Mouse (Mus musculus) neural tube, embryonic 11.5 days (tissue): Measurements from ENCODE around the gene Brd3. TPM values are rescaled to one million over a fixed set of nuclear protein-coding genes. Genes with fewer than 3 reads are reported as not detected.

ENCODE experiments used
- ATAC-seq: fragments of 200-750 bp; cut with Nextera tagmentation; 2 replicates; pipeline ENCODE4 v1.8.0; 2017; ENCODE audit warnings: moderate number of reproducible peaks, mild to moderate bottlenecking, moderate TSS enrichment, moderate library complexity; ENCODE audit not compliant: insufficient read depth, low FRiP score, low TSS enrichment
- DNase-seq: peaks from one replicate; pipeline ENCODE4 v3.0.0-alpha.2; 2015; ENCODE audit warnings: low spot score
- H3K27ac ChIP-seq: fragments of 300-500 bp; sonication (generic); 2 replicates; pipeline ENCODE4 v1.5.1; 2014; ENCODE audit warnings: low read depth, mild to moderate bottlenecking, low read length
- H3K27me3 ChIP-seq: fragments of 300-500 bp; sonication (generic); 2 replicates; pipeline ENCODE4 v1.6.1; 2014; ENCODE audit warnings: mild to moderate bottlenecking, low read length, mixed read lengths; ENCODE audit not compliant: control insufficient read depth, insufficient read depth
- H3K36me3 ChIP-seq: fragments of 300-500 bp; sonication (generic); 2 replicates; pipeline ENCODE4 v1.6.1; 2014; ENCODE audit warnings: mild to moderate bottlenecking, low read length, moderate library complexity, mixed read lengths; ENCODE audit not compliant: control insufficient read depth, insufficient read depth
- H3K4me1 ChIP-seq: fragments of 300-500 bp; sonication (generic); 2 replicates; pipeline ENCODE4 v1.6.1; 2014; ENCODE audit warnings: low read length, mixed read lengths; ENCODE audit not compliant: control insufficient read depth, insufficient read depth
- H3K4me2 ChIP-seq: fragments of 300-500 bp; sonication (generic); 2 replicates; pipeline ENCODE4 v1.6.1; 2014; ENCODE audit warnings: low read depth, mild to moderate bottlenecking, moderate library complexity
- H3K4me3 ChIP-seq: fragments of 300-500 bp; sonication (generic); 2 replicates; pipeline ENCODE4 v1.5.1; 2014; ENCODE audit warnings: low read depth, low read length
- H3K9ac ChIP-seq: fragments of 300-500 bp; sonication (generic); 2 replicates; pipeline ENCODE4 v1.6.1; 2014; ENCODE audit warnings: mild to moderate bottlenecking, low read length
- H3K9me3 ChIP-seq: fragments of 300-500 bp; sonication (generic); 2 replicates; pipeline ENCODE4 v1.6.1; 2016; ENCODE audit warnings: low read length; ENCODE audit not compliant: control insufficient read depth
- WGBS: fragments of 180-500 bp; shearing (Covaris S2); extraction: QIAGEN DNeasy Blood & Tissue Kit; methylation state at CpG from one replicate; pipeline ENCODE4 v1.1.7; 2014; 5-methylcytosine and 5-hydroxymethylcytosine counted together
- polyA plus RNA-seq: library from polyadenylated mRNA; unstranded; fragments of >200 nt; fragmentation: Nextera tagmentation; extraction: Ambion mirVana; gene quantifications from 2 replicates; pipeline ENCODE4 v1.2.1, GENCODE M21; 2014

The Brd3 gene
- polyA plus RNA-seq, 1 experiment from 2014 or later, result 198 TPM

DNA sequence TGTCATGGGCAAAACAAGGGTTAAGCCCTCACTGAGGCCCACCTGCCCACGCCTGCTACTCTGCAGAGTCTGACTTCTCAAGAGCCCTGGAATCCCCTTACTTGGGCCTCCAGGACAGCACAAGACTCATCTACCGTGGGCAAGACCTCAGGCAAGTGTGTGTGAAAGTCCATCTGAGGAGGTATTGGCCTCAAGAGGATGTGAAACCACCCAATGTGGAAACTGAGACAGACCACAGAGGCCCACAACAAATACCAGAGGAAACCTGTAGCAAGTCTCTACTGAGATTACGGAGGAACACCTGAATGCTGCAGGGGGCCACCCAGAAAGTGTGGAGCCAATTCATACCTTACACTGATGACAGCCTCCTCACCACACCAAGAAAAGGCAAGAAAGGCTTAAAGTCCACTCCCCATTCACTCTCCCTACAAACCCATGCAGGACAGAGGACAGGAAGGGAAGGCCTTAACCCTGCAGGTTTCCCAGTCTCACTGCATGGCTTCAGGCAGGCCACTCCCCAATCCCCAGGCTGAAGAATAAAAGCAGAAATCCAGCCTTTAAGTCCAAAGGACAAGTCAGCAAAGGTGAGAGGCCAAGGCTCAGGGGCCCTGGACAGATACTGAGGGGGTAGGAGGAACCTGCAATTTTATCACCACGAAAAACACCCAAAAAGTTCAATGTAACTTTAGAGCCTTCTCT, 38.0 kb downstream of the Brd3 start:
- Histone ChIP-seq H3K9me3 (no peaks in the 10 kb centered on the region), H3K27me3 (no peaks in the 10 kb centered on the region), H3K4me3 (no peak overlapping the region), H3K27ac (no peak overlapping the region), H3K36me3 (peaks cover 7% of the 10 kb centered on the region), H3K4me1 (peaks cover 26% of the 10 kb centered on the region), H3K4me2 (no peak overlapping the region), H3K9ac (no peak overlapping the region)
- no peak for ATAC-seq
- DNase-seq, result no peak
- 84% methylated on average over 4 of the region's 4 CpGs for WGBS

DNA sequence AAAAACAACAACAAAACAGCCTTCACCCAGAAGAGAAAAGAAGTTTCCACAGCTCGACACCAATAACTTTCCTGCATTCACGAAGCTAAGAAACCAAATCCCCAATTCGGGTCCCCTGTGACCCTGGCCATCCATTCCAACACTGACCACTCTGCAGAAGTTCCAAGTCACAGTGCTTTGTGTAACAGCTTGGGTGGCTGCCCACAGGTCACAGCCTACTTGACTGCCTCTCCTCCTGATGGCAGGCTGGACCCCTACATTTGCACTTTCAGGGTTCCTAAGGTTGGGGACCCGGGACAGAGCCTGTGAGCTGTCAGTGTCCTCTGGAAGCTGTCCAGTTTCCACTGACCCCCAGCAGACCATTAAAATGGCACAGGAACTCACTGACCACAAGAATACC, 44.6 kb downstream of the Brd3 start:
- H3K9ac ChIP-seq, result no peak overlapping the region
- no peaks in the 10 kb centered on the region for H3K27me3 ChIP-seq
- no peak overlapping the region for H3K4me2 ChIP-seq
- H3K27ac ChIP-seq, result no peak overlapping the region
- WGBS, result 95% methylated on average over 4 of the region's 4 CpGs
- DNase-seq (no peak), ATAC-seq (no peak)
- peaks cover 50% of the 10 kb centered on the region for H3K36me3 ChIP-seq
- no peak overlapping the region for H3K4me3 ChIP-seq
- H3K9me3 ChIP-seq, result no peaks in the 10 kb centered on the region
- H3K4me1 ChIP-seq, result no peaks in the 10 kb centered on the region

DNA sequence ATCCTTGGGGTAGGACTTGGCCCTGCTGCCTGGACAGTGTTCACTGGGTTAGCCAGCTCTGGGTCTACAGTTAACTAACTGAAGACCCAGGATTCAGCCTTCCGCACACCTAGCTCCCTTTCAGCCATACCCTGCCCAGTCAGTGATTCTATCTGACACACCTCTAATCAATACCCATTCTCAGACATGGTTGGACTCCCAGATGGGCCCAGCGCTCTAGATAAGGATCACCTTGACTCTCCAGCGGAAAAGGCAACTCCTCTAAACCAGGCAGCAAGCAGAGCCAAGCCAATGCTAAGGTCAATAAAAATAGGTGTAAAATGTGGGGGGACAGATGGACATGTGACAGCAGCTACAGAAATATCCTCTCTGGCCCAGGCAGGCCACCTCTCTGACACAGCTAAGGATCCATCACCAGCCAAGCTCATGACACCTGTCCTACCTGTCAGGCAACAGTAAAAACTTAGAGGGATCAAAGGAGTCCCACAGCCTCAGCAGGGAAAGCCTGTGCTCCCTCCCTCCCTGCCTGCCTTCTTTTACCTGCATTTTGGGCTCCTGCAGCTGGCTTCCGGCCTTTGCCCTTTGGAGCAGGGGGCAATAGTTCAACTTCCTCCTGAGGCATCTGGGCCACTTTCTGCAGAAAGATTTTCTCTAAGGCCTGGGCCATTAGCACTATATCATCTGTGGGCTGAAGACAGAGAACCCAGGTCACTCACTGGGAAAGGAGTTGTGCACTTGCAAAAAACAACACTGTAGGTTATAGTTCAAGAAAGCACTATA, 45.4 kb downstream of the Brd3 start:
- Histone ChIP-seq H3K4me1 (no peaks in the 10 kb centered on the region), H3K9ac (no peak overlapping the region), H3K4me3 (no peak overlapping the region), H3K36me3 (peaks cover 58% of the 10 kb centered on the region), H3K27me3 (no peaks in the 10 kb centered on the region), H3K4me2 (no peak overlapping the region), H3K27ac (no peak overlapping the region), H3K9me3 (no peaks in the 10 kb centered on the region)
- ATAC-seq (no peak), DNase-seq (no peak)
- 90% methylated on average over 4 of the region's 4 CpGs for WGBS

DNA sequence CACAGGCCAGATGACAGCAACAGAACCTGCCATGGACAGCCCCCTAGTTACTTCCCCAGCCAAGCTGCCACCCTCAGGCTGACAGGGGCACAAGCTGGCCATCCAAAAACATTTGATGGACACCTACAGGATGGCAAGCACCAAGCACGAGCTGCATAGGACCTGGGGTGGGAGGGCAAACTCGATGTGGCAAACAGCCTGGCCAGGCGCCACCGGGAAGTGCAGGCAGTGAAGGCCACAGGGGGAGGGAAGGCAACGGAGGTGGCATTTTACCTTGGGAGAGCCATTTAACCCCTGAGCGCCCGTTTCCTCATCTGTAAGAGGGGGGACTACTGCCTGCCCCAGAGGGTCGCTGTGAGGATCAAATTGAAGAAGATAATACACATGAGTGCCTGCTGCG, 46.8 kb downstream of the Brd3 start:
- Histone ChIP-seq H3K4me2 (no peak overlapping the region), H3K4me3 (no peak overlapping the region), H3K4me1 (no peaks in the 10 kb centered on the region), H3K27ac (no peak overlapping the region), H3K9ac (no peak overlapping the region), H3K36me3 (peaks cover 62% of the 10 kb centered on the region), H3K9me3 (no peaks in the 10 kb centered on the region), H3K27me3 (no peaks in the 10 kb centered on the region)
- ATAC-seq (no peak), DNase-seq (no peak)
- WGBS, result 74% methylated on average over 9 of the region's 9 CpGs

DNA sequence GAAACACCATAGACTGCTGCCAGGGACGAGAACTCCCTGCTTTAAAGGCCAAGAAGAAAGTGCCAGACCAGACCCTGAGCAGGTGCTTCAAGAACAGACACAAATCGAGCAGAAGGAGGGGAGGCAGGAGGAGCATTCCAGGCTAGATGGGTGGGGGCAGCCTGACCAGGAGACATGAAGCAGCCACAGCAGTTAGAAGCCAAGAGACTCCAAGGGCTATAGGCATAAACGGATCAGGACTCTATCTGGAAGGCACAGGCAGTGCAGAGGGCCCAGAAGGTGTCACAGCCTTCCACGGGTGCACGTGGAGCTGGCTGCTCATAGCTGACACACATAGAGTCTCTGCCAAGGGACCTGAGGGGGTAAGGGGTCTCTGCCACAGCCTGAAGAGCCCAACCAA, 47.3 kb downstream of the Brd3 start:
- Histone ChIP-seq H3K4me3 (no peak overlapping the region), H3K27me3 (no peaks in the 10 kb centered on the region), H3K9me3 (no peaks in the 10 kb centered on the region), H3K9ac (no peak overlapping the region), H3K36me3 (peaks cover 62% of the 10 kb centered on the region), H3K4me1 (no peaks in the 10 kb centered on the region), H3K4me2 (no peak overlapping the region), H3K27ac (no peak overlapping the region)
- DNase-seq, result no peak
- WGBS, result 88% methylated on average over 5 of the region's 5 CpGs
- no peak for ATAC-seq

DNA sequence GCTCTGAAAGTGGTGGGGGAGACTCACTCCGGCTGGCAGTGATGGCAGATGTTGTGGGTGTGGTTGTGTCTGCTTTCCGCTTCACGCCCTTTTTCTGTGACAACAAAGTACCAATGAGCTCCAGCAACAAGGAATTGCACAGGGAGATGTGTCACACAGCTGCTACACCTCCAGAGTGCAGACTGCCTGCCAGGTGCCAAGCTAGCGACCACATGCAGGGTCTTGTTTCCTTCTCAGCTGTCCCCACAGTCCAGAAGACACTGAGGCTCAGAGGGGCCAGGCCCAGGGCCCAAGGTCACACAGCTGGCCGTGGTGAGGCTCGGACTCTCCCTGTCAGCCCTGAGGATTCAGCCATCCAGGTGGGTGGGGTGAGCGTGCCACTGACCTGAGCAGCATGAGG, 47.7 kb downstream of the Brd3 start:
- ATAC-seq (no peak), DNase-seq (no peak)
- Histone ChIP-seq H3K36me3 (peaks cover 65% of the 10 kb centered on the region), H3K4me3 (no peak overlapping the region), H3K4me2 (no peak overlapping the region), H3K27me3 (no peaks in the 10 kb centered on the region), H3K4me1 (no peaks in the 10 kb centered on the region), H3K27ac (no peak overlapping the region), H3K9me3 (no peaks in the 10 kb centered on the region), H3K9ac (no peak overlapping the region)
- 82% methylated on average over 7 of the region's 7 CpGs for WGBS

DNA sequence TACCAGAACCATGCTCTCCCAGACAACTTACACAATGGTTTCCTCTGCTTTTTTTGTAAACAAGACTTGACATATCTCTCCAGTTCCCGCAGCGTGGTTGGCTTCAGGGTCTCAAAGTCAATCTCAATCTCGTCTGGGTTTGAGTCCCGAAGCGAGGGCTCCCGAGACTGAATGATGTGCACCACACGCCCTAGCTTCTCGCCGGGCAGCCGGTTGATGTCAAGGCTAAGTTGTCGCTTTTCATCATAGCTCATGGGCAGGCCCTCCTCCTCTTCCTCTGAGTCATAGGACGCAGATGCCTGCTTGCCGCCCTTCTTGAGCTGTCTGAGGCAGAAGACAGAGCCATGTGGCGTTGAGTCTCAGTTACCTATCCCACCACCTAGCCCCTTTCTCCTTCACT, 57.2 kb downstream of the Brd3 start:
- ATAC-seq (no peak), DNase-seq (no peak)
- H3K36me3 ChIP-seq, result peaks cover 49% of the 10 kb centered on the region
- 90% methylated on average over 14 of the region's 14 CpGs for WGBS
- no peaks in the 10 kb centered on the region for H3K4me1 ChIP-seq
- H3K27ac ChIP-seq, result no peak overlapping the region
- no peak overlapping the region for H3K4me2 ChIP-seq
- no peaks in the 10 kb centered on the region for H3K27me3 ChIP-seq
- no peak overlapping the region for H3K9ac ChIP-seq
- no peak overlapping the region for H3K4me3 ChIP-seq
- no peaks in the 10 kb centered on the region for H3K9me3 ChIP-seq

DNA sequence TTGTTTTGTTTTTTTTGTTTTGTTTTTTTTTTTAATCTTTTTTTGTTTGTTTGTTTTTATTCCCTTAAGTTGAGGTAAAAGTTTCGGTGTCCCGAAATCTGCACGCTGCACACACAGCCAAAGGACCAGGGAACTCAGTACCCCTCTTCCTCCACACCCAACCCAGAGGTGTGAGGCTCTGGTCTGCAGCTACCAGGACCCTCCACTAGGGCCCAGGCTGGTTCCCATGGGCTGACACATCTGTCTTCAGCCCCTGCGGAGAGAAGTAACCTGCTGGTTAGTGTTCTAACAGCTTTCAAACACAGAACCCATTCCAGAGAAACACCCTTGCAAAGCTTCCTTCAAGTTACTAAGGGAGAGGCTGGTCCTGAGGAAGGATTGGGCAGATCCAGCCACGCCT, 59.7 kb downstream of the Brd3 start:
- WGBS, result 93% methylated on average over 5 of the region's 5 CpGs
- no peak overlapping the region for H3K27ac ChIP-seq
- no peak overlapping the region for H3K4me2 ChIP-seq
- ATAC-seq (no peak), DNase-seq (no peak)
- H3K4me1 ChIP-seq, result peaks cover 5% of the 10 kb centered on the region
- H3K36me3 ChIP-seq, result peaks cover 33% of the 10 kb centered on the region
- no peaks in the 10 kb centered on the region for H3K9me3 ChIP-seq
- H3K27me3 ChIP-seq, result no peaks in the 10 kb centered on the region
- H3K4me3 ChIP-seq, result no peak overlapping the region
- no peak overlapping the region for H3K9ac ChIP-seq

DNA sequence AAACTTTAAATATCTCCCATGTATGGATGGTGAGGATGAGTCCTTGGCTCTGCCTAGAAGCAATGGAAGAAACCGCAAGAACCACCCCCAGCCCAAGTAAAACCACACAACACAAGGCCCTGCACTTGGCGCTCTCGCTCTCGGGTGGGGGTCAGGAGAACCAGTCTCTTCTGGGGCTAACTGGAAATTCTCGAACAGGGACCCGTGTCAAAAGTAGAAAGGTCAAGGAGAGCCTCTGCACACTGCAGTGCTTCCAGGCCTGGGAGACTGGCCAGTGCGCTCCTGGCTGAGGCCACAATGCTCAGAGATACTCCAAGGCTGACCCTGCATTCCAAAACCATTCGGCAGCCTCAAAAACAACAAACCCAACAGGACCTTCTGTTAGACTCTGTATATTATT, 60.6 kb downstream of the Brd3 start:
- H3K4me3 ChIP-seq, result no peak overlapping the region

More for the DNA sequence above, 60.6 kb downstream of the Brd3 start:
- no peaks in the 10 kb centered on the region for H3K9me3 ChIP-seq
- WGBS, result 96% methylated on average over 8 of the region's 8 CpGs
- no peaks in the 10 kb centered on the region for H3K27me3 ChIP-seq
- ATAC-seq, result no peak
- no peak for DNase-seq
- no peak overlapping the region for H3K4me2 ChIP-seq
- H3K36me3 ChIP-seq, result peaks cover 26% of the 10 kb centered on the region
- H3K4me1 ChIP-seq, result peaks cover 6% of the 10 kb centered on the region
- no peak overlapping the region for H3K27ac ChIP-seq
- H3K9ac ChIP-seq, result no peak overlapping the region
